Mouse (Mus musculus) retina, postnatal 1 day (tissue): ENCODE measurements around the gene Adam11.

Experiments used
- DNase-seq: peaks from one replicate; pipeline ENCODE4 v3.0.0-alpha.2; 2012

Adam11 gene

DNA sequence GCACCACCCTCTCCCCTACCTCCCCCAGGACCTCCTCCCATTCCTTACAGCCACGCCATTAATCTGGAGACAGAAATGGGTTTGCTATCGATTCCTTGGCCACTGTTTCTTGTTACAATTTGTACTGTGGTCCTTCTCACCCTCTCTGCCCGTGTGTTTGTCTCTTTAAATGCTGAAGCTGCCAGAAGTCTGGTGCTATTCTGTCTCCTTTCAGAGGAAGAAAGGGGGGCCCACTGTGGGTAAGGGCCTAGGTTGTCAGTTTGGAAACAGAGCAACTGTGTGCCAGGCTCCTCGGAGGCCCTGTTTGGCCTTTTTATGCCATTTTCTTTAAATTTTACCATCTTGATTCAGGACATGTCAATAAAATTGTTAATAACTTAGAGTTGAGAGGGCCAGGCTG, 6.8 kb upstream of the Adam11 start:
- DNase-seq, result peak; percentile 59

DNA sequence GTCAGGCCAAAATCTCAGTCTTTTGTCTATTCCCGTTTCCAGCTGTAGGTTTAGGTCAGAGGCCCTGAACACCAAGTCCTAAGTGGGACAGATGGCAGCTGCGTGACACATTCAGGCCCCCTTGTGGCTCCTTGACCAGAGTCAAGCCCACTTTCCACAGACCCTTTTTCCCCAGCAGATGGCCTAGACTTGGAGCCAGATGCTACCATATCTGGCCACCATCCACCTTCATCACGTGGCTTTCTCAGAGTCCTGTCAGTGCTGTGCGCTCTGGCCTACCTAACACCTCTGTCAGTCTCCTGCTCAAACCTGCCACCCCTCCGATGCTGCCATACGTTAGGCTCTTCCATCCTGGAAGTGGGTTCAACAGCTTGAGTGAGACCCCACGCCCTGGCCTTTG, 5.8 kb upstream of the Adam11 start:
- DNase-seq, result peak; percentile 58

DNA sequence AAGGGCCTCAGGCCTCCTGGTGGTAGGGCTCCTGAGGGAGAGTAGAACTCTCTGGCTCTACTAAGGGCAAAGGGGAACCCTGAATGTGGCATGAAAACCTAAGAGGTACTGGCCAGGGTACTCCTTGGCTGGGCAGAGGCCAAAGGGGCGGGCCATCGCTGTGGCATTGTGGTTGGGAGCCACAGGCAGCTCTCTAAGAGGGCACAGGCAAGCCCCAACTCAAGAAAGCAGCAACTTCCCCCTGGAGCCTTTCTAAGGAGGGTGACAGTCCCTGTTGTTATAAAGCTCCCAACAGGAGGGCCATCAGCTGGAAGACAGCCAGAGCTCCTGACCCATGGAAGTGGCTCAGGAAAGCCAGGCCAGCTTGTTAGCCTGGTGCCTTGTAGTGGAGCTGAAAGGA, 2.3 kb upstream of the Adam11 start:
- no peak for DNase-seq

DNA sequence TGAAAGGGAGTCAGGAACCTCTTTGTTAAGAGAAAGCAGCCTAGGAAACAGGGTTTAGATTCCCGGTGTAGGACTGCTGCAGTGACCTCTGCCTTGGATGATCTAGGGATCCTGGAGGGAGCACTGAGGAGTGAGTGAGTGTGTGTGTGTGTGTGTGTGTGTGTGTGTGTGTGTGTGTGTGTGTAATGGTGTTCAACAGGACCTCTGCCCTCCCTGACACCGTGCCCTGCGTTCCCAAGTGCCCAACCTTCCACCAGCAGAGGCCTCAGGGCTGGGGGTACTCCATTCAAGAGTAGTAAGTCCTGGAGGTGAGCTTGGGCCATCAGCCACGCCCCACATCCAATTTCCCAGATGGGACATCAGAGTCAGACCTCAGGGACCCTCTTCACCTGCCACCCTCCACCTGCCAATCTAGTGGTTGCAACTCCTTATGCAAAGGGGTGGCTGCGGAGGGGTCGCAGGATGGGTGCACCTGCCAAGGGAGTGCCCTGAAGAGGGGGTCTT, 382 bp upstream of the Adam11 start:
- no peak for DNase-seq

DNA sequence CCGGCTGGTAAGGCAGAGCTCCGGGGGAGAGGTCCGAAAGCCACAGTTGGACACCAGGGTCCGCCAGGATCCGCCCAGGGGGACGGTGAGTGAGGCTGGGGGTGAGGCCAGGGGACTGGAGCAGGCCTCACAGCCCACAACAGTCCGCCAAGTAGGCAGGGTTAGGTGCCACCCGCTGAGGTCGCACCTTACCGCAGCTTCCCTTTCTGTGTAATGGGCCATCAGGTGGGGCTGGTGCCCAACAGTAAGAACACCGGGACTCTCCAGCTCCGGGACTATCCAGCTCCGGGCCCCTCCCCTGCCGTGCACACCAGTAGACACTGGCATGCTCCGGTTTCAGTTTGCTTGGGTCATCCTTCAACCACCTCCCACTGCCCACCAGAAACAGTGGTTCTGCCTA, 1.0 kb downstream of the Adam11 start:
- no peak for DNase-seq

DNA sequence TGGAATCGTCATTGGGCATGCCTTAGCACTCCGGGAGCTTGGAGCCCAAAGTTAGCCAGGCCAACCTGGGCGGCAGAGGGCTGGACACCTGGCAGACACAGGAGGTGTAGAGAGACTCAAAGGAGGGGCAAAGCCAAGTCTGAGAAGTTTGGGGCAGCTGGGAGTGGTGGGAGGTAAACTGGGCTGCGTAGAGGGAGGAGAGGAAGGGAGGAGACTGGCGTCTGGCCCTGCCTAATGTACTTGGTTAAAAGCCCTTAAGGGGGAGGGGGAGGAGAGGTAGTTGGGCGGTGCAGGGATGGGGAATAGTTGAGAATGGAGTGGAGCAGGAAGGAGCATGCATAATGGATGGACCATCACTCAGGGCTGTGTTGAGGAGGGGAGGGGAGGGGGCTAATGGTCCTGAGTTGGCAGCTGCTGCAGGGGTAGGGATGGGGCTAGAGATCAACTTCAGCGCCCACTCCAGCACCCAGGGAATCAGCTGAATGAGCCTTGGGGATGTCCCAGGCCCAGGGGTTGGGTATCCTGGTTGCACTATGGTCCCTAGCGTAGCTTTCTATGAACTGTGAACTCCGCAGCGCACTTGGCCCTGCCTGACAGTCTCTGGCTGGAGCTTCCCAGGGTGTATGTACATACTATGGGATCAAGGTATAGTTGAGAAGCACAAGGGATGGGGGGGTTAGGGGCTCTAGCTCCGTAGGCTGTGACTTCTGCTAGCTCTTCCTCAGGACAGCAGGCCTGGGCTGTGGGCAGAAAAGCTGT, 1.9 kb downstream of the Adam11 start:
- peak; percentile 61 for DNase-seq

DNA sequence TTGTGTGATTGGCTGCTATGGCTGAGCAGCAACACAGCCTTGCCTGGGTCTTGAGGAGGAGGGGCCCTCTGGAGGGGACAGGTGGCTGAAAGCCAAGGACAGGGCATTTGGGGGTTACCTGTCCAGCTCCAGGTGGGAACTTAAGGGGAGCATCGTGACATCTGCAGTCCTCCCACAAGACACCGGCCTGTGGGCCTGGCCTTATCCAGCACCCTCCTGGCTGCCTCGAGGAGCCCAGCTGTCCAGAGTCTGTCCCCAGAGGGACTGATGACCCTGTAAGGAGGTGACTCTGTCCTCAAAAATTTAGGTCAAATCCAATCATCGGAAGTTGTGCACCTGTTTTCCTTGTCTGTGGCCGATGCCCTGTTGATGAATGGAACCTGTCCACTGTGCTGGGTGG, 4.2 kb downstream of the Adam11 start:
- DNase-seq, result no peak

DNA sequence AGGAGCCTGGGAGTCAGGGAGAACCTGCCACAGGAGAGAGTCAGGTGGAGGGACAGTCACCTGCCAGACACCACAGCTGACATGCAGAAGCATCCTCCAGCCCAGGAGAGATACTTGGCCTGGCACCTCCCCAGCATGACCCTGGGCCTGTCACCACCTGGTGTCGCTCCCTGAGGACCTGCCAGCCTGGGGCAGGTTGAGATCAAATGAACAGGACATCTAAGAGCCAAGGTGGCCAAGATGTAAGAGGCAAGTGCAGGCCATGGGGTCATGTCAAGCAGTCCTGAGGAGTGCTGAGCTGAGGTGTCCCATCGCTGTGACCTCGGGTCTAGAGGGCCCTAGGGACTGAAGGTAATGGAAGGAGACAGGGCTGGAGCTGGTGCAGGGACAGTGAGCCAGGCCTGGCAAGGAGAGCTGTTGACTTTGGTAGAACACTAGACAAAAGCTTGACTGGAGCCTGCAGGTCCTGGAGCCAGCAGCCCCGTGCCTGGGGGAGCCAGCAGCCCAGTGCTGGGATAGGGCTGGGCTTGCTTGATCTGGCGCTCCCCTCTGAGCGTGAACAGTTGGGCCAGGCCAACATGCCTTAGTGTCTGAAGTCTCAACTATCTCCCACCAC, 5.9 kb downstream of the Adam11 start:
- DNase-seq, result no peak

DNA sequence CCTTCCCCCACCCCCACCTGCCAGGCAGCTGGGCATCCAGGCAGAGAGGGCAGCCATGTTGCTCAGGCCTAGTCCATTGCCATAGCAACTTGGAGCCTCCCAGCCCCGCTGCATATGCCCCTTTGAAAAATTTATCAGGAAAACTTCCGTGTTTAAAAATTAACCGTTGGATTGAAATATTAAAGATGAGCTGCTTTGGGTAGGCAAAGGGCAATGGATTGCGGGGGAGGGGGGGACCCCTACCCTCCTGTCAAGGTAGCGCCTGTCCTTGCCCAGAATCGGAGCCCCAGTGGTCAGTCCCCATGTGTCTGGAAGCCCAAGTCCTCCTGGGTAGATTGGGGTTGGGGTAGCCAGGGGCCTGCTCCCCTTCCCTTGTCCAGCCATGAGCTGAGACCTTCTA, 7.9 kb downstream of the Adam11 start:
- peak; percentile 64 for DNase-seq

DNA sequence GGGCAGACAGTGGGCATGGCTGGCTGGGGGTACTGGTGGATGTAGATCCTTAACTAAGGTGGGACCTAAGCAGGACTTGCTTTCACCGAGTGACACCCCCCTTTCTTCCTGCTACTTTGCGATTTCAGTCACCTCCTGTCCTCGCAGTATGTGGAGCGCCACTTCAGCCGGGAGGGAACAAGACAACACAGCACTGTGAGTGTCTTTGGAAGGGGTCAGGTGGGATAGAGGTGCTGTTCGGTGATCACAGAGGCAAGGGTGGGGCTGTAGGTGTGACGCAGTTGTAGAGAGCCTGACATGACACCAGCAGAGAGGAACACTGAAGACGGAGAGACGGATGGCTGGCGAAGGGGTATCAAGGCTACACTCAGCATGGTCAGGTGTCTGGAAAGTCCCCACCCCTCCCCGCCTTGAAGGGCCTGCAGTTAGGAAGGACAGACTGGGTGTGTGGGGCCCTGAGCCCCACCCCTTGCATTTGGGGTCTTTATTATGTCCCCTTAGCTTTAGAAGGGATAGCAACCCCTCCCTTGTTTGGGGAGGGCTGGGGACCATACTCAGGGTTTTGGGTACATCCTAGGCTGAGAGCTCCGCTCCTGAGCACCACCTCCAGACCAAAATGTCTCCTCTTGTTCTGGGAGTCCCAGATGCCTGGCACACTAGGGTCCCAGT, 8.9 kb downstream of the Adam11 start:
- no peak for DNase-seq

DNA sequence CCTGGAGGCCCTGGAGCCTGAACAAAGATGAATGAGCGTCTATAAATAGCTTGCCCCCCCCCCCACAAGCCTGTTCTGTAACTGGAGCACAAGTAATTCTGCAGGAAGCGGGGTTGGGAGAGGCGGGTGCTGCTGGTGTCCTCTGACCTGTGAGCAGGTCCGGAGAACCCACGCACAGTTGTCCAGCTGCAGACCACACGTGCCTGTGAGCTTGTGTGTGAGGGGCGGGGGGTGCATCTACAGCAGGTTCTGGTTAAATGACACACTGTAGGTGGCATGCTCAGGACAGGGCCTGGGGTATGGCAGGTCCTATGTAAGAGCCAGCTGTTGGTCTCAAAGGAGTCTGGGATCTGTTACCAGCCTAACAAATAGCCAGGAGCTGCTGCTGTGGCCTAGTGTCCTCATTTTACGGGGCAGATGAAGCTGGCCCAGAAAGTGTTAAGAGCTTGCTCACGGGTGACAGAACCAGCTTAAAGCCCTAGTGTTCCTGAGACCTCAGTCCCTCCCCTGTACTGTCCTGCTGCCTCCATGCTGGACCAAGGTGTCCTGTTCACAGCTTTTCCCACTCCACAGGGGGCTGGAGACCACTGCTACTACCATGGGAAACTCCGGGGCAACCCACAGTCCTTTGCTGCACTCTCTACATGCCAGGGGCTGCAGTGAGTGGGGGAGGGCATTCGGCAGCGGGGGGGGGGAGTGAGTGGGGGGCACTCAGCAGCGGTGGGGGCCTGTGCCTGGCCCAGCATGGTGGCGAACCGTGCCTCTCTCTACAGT, 9.6 kb downstream of the Adam11 start:
- DNase-seq, result peak; percentile 96

DNA sequence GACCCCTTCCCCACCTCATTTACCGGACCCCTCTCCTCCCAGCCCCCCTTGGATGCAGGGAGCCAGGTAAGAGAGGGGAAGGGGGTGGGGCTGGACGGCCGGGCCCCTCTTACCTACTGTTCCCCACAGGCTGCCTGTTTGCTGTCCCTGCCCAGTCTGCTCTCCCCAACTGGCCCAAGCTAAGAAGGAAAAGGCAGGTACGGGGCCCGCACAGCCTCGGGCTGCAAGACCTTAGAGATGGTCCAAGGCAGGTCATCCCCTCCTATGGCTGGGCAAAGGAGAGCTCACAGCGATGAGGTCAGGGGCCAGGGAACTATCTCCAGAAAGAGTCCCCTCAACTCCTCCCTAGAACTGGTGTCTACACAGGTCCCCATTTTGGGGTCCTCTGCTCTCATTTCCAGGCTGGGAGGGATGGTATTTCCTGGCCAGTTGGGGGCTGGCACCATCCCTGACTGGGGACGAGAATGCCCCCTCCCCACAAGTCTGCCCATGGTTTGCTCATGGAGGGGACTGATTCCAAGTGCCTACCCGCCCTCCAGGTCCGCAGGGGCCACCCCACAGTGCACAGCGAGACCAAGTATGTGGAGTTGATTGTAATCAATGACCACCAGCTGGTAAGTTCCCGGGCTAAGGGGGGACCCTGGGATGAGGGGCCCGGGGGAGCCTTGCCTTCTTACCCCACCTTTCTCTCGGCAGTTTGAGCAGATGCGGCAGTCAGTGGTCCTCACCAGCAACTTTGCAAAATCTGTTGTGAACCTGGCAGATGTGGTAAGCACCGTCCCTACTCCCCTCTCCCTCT, 10.9 kb downstream of the Adam11 start:
- no peak for DNase-seq

DNA sequence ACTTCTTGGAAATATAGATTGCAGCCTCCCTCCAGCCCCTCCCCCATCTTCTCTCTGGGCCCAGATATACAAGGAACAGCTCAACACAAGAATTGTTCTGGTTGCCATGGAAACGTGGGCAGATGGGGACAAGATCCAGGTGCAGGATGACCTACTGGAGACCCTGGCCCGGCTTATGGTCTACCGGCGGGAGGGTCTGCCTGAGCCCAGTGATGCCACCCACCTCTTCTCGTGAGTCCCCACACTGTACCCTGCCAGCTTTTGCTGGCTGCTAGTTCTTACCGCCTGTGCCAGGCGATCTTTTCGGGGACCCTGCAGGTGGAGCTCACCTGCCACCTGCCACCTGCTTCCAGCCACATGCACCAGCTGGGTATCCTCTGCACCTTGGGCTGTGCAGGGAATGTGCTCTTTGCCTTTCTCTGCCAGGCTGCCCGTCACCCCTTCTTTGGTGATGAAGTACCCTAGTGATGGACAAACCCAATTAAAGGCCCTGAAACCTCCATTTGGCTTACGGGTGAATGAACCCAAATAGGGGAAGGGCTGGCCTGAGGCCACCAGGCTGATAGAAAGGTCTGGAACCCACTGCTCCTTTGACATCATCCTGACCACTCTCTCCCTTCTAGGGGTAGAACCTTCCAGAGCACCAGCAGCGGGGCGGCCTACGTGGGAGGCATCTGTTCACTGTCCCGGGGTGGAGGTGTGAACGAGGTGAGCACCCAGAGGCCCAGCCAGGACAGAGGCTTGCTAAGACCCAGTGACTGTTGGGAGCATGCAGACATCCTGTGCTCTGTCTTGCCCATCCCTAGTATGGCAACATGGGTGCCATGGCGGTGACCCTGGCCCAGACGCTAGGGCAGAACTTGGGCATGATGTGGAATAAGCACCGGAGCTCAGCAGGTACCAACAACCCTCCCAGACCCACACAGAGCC, 11.8 kb downstream of the Adam11 start:
- peak; percentile 62 for DNase-seq

DNA sequence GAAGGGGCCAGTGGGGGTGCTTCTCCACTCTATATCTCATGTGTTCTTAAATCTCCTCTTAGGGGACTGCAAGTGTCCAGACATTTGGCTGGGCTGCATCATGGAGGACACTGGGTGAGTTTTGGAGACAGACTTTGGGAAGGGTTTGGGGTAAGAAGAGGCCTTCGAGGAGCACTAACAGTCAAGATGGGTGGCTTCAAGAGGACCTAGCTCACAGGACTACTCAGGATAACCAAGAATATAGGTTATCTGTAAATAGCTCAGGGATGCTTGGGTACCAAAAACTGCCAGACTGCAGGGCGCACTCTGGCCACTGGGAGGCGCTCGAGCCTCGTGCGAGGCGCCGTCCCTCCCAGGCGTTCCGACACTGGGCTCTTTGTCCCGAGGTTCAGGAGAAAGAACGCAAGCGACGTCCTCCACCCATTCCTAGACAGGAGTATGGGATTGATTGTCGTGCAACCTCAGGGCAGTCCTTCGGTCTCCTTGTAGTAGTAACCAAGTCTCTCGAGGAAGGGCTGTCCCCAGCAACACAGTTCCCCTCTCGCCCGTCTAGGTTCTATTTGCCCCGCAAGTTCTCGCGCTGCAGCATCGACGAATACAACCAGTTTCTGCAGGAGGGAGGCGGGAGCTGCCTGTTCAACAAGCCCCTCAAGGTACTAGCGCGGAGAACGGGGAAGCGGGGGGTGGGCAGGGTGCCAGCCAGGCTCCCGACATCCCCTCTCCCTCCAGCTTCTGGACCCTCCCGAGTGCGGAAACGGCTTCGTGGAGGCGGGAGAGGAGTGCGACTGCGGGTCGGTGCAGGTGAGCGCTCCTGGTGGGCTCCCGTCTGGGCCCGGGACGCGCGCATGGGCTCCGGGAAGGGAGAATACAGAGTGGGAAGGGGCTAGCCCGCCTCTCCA, 12.7 kb downstream of the Adam11 start:
- DNase-seq, result peak; percentile 92

DNA sequence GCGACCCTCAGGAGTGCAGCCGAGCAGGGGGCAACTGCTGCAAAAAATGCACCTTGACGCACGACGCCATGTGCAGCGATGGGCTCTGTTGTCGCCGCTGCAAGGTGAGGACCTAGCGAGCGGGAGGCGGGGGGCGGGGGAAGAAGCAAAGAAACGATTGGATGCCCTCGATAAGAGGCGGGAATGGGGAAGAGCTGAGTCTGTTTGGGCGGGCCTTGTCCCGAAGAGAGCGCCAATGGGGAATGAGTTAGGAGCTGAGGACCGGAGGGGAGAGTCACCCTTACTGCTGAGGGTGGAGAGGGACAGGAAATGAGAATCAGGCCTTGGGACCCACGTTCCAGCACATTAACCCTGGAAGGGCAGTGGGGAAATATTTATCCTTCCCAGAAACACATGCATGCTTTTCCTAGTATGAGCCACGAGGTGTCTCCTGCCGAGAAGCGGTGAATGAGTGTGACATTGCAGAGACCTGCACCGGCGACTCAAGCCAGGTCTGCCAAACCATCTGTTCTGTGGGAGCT, 13.4 kb downstream of the Adam11 start:
- DNase-seq, result peak; percentile 93

DNA sequence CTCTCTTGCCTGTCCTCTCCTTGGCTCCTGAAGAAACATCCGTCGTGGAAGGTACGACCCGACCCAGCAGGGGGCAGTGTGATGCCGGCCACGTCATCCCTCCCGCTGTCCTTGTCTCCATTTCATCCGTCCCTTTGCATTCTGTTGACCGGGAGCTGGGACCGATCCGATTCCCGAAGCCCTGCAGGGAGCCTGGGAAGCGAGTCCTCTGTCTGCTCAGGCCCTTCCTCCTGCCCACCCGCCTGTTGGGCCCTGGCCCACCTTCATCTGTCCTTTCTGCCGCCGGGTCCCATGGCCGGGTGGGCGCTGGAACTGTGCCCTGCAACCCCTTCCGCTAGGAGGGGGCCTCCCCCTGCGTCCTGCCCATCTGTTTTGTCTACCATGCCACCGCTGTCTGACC, 16.4 kb downstream of the Adam11 start:
- peak; percentile 81 for DNase-seq

DNA sequence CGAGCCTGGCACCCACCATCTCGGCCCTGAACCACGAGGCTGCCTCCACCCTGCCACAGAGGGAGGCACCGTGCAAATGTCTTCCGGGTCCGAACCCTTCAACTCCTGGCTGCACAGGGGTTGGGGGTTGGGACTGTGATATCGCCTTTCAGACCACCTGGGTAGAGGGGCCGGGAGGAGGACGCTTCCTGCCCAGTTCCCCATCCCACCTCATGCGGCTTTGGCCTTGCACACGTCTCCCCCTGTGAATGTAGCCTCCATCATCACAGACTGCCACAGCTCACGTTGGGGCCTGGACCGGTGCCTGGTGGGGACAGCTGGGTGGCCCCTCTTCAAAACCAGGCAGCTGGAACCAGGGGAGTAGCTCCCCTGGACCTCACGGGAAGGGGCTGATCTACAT, 16.9 kb downstream of the Adam11 start:
- DNase-seq, result no peak

DNA sequence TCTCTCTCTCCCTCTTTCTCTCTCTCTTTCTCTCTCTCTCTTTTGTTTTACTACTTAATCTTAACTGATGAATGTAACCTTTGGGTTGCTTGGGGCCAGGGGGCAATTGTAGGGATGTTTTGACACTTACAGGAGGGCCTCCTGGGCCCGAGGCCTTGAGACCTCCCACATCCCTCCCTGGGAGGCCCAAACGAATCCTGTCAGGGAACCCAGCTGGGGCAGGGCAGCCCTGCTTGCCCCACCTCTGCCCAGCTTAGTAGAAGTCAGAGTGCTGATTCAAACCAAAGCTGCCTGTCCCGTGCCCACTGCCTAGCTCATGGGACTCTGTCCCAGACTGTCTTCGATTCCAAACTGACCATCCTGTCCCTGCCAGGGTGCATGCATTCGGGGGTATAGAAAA, 17.4 kb downstream of the Adam11 start:
- no peak for DNase-seq

DNA sequence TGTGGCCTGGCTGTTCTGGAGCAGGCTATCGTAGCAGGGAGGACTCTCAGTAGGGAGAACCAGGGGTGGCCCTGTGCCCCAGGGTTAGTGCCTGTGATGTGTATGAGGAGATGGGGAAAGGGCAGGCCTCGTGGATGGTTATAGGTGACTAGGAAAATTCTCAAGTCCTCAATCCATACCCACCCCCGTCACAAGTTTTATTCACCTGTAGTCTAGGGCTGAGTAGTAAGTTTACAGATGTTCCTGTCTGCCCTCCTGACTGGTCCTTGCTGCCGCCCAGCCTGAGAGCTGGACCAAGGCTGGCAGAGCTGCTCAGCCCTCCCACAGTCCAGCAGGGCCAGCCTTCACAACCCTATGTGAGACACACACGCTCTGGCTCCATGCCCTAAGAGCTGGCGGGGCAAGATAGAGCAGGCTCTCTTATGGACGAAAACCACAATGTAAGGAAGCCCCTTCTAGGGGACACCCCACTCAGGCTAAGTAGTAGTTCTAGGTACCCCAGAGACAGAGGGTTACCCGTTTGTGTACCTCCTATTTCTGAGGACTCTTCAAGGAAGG, 17.9 kb downstream of the Adam11 start:
- DNase-seq, result no peak

DNA sequence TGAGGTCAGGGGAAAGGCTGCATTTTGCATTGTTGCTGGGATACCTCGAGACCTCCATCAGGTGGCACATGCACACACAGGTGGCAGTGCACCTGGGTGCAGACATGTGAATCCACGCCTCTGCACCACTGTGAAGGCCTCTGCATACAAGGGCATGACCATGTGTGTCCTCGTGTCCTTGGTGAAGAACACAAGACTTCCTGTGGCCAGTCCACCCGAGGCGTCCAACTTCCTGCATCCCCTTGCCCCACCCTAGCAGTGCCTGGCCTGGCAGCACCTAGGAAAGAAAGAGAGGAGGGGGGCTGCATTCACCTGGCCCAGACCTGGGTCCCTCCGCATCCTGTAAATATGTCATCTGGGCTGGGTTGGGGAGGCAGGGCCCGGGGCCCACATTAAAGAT, 18.6 kb downstream of the Adam11 start:
- no peak for DNase-seq
